17 mouse cellular contexts compared by ENCODE assay signal in genomic region chr11:30113631-30114030, GRCm38 (mm10).
"Had no signal": no experiment of that assay in that cellular context is flagged by ENCODE, and none has a peak within 500 bp of the region (broad histone marks: within the 10 kb centered on the region; RNA-seq: fewer than 3 reads in every experiment).

No protein-coding gene starts in this region.

- H3K27me3 ChIP-seq: lung, embryonic 15.5 days; megakaryocyte, embryonic 14.5 days; midbrain, embryonic 13.5 days; midbrain, embryonic 15.5 days; neural tube, embryonic 12.5 days; stomach, embryonic 15.5 days had no signal

- H3K4me2 ChIP-seq: lung, embryonic 15.5 days; midbrain, embryonic 11.5 days; midbrain, embryonic 13.5 days; midbrain, embryonic 15.5 days; neural tube, embryonic 12.5 days; stomach, embryonic 15.5 days had no signal

- ATAC-seq: lung, postnatal 0 days; midbrain, embryonic 13.5 days; midbrain, embryonic 15.5 days had no signal

- H3K27ac ChIP-seq: lung, embryonic 15.5 days; macrophage; midbrain, embryonic 13.5 days; midbrain, embryonic 15.5 days; neural tube, embryonic 12.5 days; stomach, embryonic 15.5 days; stomach, postnatal 0 days had no signal

- H3K9ac ChIP-seq: lung, embryonic 15.5 days; midbrain, embryonic 13.5 days; midbrain, embryonic 15.5 days; neural tube, embryonic 12.5 days; stomach, embryonic 15.5 days had no signal

- H3K4me3 ChIP-seq: lung, embryonic 15.5 days; megakaryocyte, embryonic 14.5 days; midbrain, embryonic 13.5 days; midbrain, embryonic 15.5 days; neural tube, embryonic 12.5 days; stomach, embryonic 15.5 days had no signal

- H3K4me1 ChIP-seq: lung, embryonic 15.5 days; midbrain, embryonic 13.5 days; midbrain, embryonic 15.5 days; neural tube, embryonic 12.5 days; stomach, embryonic 15.5 days had no signal

- H3K9me3 ChIP-seq: lung, embryonic 15.5 days; megakaryocyte, embryonic 14.5 days; midbrain, embryonic 13.5 days; midbrain, embryonic 15.5 days; neural tube, embryonic 12.5 days; stomach, embryonic 15.5 days had no signal

- DNase-seq: lung, adult 2 months; lung, postnatal 14 days; lung, postnatal 36 days; right cerebral cortex, postnatal 14 days; thymus, adult 18-20 months; thymus, postnatal 14 days; thymus, postnatal 36 days had no signal
